Mouse (Mus musculus) midbrain, postnatal 0 days (tissue): ENCODE data around the gene Slc25a23. TPM values are rescaled to one million over a fixed set of nuclear protein-coding genes. Genes with fewer than 3 reads are reported as not detected.

Experiments
- ATAC-seq: fragments of 200-750 bp; cut with Nextera tagmentation; 2 replicates; pipeline ENCODE4 v1.8.0; 2017; ENCODE audit warnings: moderate number of reproducible peaks, mild to moderate bottlenecking, moderate TSS enrichment, moderate library complexity; ENCODE audit not compliant: low FRiP score
- DNase-seq: peaks from one replicate; pipeline ENCODE4 v3.0.0-alpha.2; 2015; ENCODE audit warnings: low spot score
- H3K27ac ChIP-seq: fragments of 300-500 bp; sonication (generic); 2 replicates; pipeline ENCODE4 v1.5.1; 2014; ENCODE audit warnings: low read depth, mild to moderate bottlenecking, low read length, mixed read lengths
- H3K27me3 ChIP-seq: fragments of 300-500 bp; sonication (generic); 2 replicates; pipeline ENCODE4 v1.6.1; 2014; ENCODE audit warnings: low read length, control low read depth, mixed read lengths; ENCODE audit not compliant: insufficient read depth
- H3K36me3 ChIP-seq: fragments of 300-500 bp; sonication (generic); 2 replicates; pipeline ENCODE4 v1.6.1; 2014; ENCODE audit warnings: low read length, control low read depth, mixed read lengths; ENCODE audit not compliant: insufficient read depth
- H3K4me1 ChIP-seq: fragments of 300-500 bp; sonication (generic); 2 replicates; pipeline ENCODE4 v1.6.1; 2014; ENCODE audit warnings: mild to moderate bottlenecking, control low read depth, antibody characterized with exemption, low read length, mixed read lengths; ENCODE audit not compliant: insufficient read depth
- H3K4me2 ChIP-seq: fragments of 300-500 bp; sonication (generic); 2 replicates; pipeline ENCODE4 v1.6.1; 2014; ENCODE audit warnings: low read depth, mild to moderate bottlenecking, low read length, mixed read lengths; ENCODE audit not compliant: poor library complexity, severe bottlenecking
- H3K4me3 ChIP-seq: fragments of 300-500 bp; sonication (generic); 2 replicates; pipeline ENCODE4 v1.5.1; 2014; ENCODE audit warnings: low read depth, mild to moderate bottlenecking, low read length, moderate library complexity
- H3K9ac ChIP-seq: fragments of 300-500 bp; sonication (generic); replicated peaks from 2 replicates; pipeline ENCODE4 v1.6.1; 2014; ENCODE audit warnings: mild to moderate bottlenecking, low read length, moderate library complexity, mixed read lengths; ENCODE audit not compliant: poor library complexity, severe bottlenecking
- H3K9me3 ChIP-seq: fragments of 300-500 bp; sonication (generic); 2 replicates; pipeline ENCODE4 v1.6.1; 2016; ENCODE audit warnings: low read length, control low read depth
- CTCF ChIP-seq: IDR thresholded peaks from 2 replicates; pipeline ENCODE4 v1.5.1; 2016; ENCODE audit warnings: antibody characterized with exemption, mild to moderate bottlenecking
- WGBS: fragments of 180-500 bp; shearing (Covaris S2); extraction: QIAGEN DNeasy Blood & Tissue Kit; methylation state at CpG from one replicate; pipeline ENCODE4 v1.1.7; 2014; 5-methylcytosine and 5-hydroxymethylcytosine counted together
- polyA plus RNA-seq: library from polyadenylated mRNA; unstranded; fragments of >200 nt; fragmentation: Nextera tagmentation; extraction: Ambion mirVana; gene quantifications from 2 replicates; pipeline ENCODE4 v1.2.1, GENCODE M21; 2015
- total RNA-seq: library from RNA; depleted of rRNA; stranded (reverse); fragments of >200 nt; gene quantifications from 2 replicates; pipeline ENCODE4 v1.2.3, GENCODE M21; 2014

The Slc25a23 gene
- total and polyA plus RNA-seq, 2 experiments from 2014 or later: 44.5 to 146 TPM

DNA sequence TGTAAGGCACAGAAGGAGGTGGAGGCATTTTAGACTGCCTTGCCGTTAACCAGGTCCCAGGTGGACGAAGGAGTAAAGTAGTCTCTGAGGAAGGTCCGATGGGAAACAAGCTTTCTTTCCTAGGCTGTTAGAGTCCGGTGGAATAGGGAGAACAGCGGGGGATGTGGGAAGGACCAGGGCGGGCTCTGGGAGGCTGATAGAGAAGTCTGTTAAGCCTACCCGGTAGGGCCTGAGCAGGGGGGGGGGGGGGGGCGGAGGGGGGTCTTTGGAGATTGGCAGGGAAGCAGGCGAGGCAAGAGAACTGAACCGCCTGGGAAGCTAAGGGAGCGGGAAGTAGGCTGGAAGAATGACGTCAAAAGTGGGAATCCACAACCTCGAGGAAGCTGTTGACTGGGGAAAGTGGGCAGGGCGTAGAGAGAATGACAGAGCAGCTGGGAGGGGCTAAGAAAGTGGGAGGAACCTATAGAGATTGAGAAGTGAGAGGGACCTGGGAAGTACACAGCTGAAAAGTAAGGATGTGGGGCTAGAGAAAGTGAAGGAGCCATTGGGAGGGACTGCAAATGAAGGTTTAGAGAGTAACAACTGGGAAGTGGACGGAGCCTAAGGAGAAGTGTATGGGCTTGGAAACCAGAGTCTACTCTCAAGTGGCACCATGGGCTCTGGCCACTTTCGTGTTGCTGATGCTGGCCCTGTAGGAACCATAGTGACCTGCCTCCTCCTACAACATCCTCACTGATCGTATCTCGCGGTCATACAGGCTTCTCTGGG is 36.4 kb upstream of the Slc25a23 start:
- peak overlapping the region; percentile 15 for H3K4me3 ChIP-seq
- peak; percentile 61 for ATAC-seq
- DNase-seq: peak; percentile 68
- H3K4me2 ChIP-seq: peak overlapping the region; percentile 48
- no peaks in the 10 kb centered on the region; the same call in 1 of the 2 replicates for H3K4me1 ChIP-seq
- no peaks in the 10 kb centered on the region for H3K9me3 ChIP-seq
- no peak overlapping the region; the same call in 1 of the 2 replicates for H3K9ac ChIP-seq
- H3K36me3 ChIP-seq: no peaks in the 10 kb centered on the region
- TF ChIP-seq CTCF: no peak
- no peaks in the 10 kb centered on the region for H3K27me3 ChIP-seq
- WGBS: 2% methylated on average over 18 of the region's 19 CpGs
- H3K27ac ChIP-seq: no peak overlapping the region

DNA sequence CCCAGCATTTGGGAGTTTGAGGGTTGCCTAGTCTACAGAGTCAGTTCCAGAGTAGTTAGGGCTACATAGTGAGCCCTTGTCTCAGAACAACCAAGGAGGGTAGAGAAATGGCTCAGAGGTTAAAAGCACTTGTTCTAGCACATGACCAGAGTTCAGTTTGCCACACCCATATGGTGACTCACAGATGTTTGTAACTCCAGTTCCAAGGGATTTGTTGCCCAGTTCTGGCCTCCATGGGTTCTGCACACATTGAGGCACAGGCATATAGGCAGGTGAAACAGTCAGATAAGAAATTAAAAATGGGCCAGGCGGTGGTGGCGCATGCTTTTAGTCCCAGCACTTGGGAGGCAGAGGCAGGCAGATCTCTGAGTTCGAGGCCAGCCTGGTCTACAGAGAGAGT is 34.6 kb upstream of the Slc25a23 start:
- H3K27me3 ChIP-seq: no peaks in the 10 kb centered on the region
- TF ChIP-seq CTCF: no peak
- H3K4me1 ChIP-seq: no peaks in the 10 kb centered on the region; the same call in 1 of the 2 replicates
- no peak for DNase-seq
- H3K4me3 ChIP-seq: no peak overlapping the region
- no peaks in the 10 kb centered on the region for H3K36me3 ChIP-seq
- H3K4me2 ChIP-seq: no peak overlapping the region
- H3K9me3 ChIP-seq: no peaks in the 10 kb centered on the region
- ATAC-seq: no peak
- H3K9ac ChIP-seq: no peak overlapping the region
- WGBS: 97% methylated on average over 3 of the region's 3 CpGs
- no peak overlapping the region for H3K27ac ChIP-seq

DNA sequence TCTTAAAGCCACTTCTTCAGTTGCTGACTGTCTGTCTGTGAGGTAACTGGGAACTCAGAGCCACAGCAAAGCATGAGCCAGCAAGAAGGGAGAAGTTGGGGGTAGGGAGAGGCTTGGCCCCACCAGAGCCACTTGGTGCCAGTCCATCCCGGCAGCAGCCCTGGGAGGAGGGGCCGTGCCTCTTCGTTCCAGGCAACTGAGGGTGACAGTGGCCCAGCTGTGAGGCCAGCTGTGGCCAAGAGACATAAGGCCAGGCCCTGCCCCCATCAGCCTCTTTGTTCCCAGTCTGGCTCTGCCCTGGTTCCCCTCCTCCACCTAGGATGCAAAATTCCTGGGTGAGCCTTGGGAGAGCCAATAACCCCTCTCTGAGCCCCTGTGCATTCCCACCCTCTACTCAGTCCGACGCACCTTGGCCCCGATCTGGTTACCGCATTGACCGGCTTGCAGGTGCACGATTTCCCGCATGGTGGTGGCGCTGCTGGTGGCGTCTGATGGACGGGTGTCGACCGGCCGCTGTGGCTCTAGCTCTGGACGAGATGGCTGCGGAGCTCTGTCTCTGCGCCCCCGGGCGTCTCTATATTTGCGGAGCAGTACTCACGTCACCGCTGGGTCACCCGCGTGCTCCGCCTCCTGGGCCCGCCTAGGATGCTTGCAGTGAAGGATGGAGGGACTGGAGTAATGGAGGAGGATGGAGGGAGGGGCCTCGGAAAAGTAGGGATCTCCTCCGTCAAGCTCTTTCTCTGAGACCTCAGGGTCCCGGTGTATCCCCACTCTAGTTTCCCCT is 27.6 kb upstream of the Slc25a23 start, which contains the start of gene Tubb4a:
Gene Tubb4a, minus strand, starts transcription at position 734 of the 784 bp plus-strand sequence.
- Histone ChIP-seq H3K9ac (peak within 1 kb of the TSS; percentile 86), H3K9me3 (no peaks in the 10 kb centered on the region), H3K27me3 (no peaks in the 10 kb centered on the region), H3K27ac (peak within 1 kb of the TSS; percentile 86), H3K4me2 (peak within 1 kb of the TSS; percentile 85), H3K36me3 (peaks cover 11% of the 10 kb centered on the region; the same call in 1 of the 2 replicates), H3K4me3 (peak within 1 kb of the TSS; percentile 64), H3K4me1 (peaks cover 10% of the 10 kb centered on the region)
- DNase-seq (peak; percentile 89), ATAC-seq (peak; percentile 93)
- TF ChIP-seq CTCF: peak; percentile 39
- under 1% methylated on average over 31 of the region's 31 CpGs for WGBS

DNA sequence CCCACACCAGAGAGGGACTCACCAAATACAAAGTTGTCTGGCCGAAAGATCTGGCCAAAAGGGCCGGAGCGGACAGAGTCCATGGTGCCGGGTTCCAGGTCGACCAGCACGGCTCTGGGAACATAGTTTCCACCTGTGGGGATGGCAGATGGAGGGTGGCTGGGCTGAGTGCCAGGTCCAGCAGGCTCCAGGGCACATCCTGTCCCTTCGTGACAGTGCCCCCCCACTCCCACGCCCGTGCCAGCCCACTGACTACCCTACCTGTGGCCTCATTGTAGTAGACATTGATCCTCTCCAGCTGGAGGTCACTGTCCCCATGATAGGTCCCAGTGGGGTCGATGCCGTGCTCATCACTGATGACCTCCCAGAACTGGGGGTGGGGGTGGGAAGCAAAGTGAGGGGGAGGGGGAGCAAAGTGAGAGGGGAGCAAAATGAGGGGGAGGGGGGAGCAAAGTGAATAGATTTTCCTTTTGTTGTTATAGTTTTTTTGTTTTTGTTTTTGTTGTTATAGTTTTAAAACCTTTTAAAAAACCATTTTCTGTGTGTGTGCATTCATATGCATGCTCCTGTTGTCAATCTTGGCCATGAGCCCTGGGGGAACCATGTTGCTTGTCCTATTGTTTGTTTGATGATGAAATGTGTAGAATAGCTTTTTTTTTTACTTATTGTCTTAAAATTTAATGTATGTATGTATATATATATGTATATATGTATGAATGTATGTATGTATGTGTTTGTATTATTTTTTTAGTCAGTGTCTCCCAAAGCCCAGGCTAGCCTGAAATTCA is 26.5 kb upstream of the Slc25a23 start:
- no peak overlapping the region for H3K27ac ChIP-seq
- H3K4me1 ChIP-seq: peaks cover 10% of the 10 kb centered on the region
- H3K9me3 ChIP-seq: no peaks in the 10 kb centered on the region
- TF ChIP-seq CTCF: no peak
- no peak overlapping the region for H3K9ac ChIP-seq
- H3K36me3 ChIP-seq: peaks cover 17% of the 10 kb centered on the region
- ATAC-seq (no peak), DNase-seq (no peak)
- 85% methylated on average over 11 of the region's 11 CpGs for WGBS
- H3K4me3 ChIP-seq: peak overlapping the region; percentile 64
- H3K27me3 ChIP-seq: no peaks in the 10 kb centered on the region
- H3K4me2 ChIP-seq: peak overlapping the region; percentile 85

DNA sequence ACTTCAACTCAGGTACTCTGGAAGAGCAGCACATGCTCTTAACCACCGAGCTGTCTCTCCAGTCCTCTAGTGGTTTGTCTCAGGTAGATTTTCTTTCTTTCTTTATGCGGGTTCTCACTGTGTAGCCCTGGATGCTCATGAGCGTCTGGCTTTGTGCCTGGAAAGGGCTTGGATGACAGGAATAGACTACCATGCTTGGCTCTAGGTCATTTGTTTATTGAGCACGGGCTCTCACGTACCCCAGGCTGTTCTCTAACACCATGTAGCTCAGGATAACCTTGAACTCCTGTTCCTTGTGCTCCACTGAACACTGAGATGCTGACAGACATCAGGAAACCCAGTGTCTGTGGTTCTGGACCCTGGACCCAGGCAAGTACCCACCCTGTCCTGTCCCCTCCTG is 22.8 kb upstream of the Slc25a23 start:
- no peaks in the 10 kb centered on the region for H3K27me3 ChIP-seq
- ATAC-seq (no peak), DNase-seq (no peak)
- no peaks in the 10 kb centered on the region for H3K9me3 ChIP-seq
- peaks cover 10% of the 10 kb centered on the region for H3K4me1 ChIP-seq
- no peak overlapping the region for H3K27ac ChIP-seq
- no peak overlapping the region for H3K9ac ChIP-seq
- peaks cover 33% of the 10 kb centered on the region for H3K36me3 ChIP-seq
- no peak overlapping the region for H3K4me3 ChIP-seq
- no peak for TF ChIP-seq CTCF
- no peak overlapping the region for H3K4me2 ChIP-seq
- WGBS: 98% methylated on average over 5 of the region's 5 CpGs
